Mouse (Mus musculus) embryonic facial prominence, embryonic 15.5 days (tissue): Measurements from ENCODE around the gene Klk1b26. TPM values are rescaled to one million over a fixed set of nuclear protein-coding genes. Genes with fewer than 3 reads are reported as not detected.
"Not testable (repeated sequence)": the region's sequence is repeated elsewhere in the genome, so short reads cannot be mapped to it uniquely, and the experiment has no call there.

Experiments used
- ATAC-seq: fragments of 200-750 bp; cut with Nextera tagmentation; 2 replicates; pipeline ENCODE4 v1.8.0; 2017; ENCODE audit warnings: low read depth, moderate TSS enrichment; ENCODE audit not compliant: insufficient number of reproducible peaks, low FRiP score, low TSS enrichment
- H3K27ac ChIP-seq: fragments of 300-500 bp; sonication (generic); replicated peaks from 2 replicates; pipeline ENCODE4 v1.5.1; 2015; ENCODE audit warnings: mild to moderate bottlenecking, inconsistent platforms
- H3K27me3 ChIP-seq: fragments of 300-500 bp; sonication (generic); 2 replicates; pipeline ENCODE4 v1.6.1; 2015; ENCODE audit warnings: inconsistent platforms
- H3K36me3 ChIP-seq: fragments of 300-500 bp; sonication (generic); 2 replicates; pipeline ENCODE4 v1.6.1; 2015; ENCODE audit warnings: mild to moderate bottlenecking, inconsistent platforms
- H3K4me1 ChIP-seq: fragments of 300-500 bp; sonication (generic); 2 replicates; pipeline ENCODE4 v1.6.1; 2015; ENCODE audit warnings: inconsistent platforms
- H3K4me2 ChIP-seq: fragments of 300-500 bp; sonication (generic); replicated peaks from 2 replicates; pipeline ENCODE4 v1.6.1; 2015; ENCODE audit warnings: mild to moderate bottlenecking, inconsistent platforms
- H3K4me3 ChIP-seq: fragments of 300-500 bp; sonication (generic); replicated peaks from 2 replicates; pipeline ENCODE4 v1.5.1; 2015; ENCODE audit warnings: mild to moderate bottlenecking, inconsistent platforms
- H3K9ac ChIP-seq: fragments of 300-500 bp; sonication (generic); 2 replicates; pipeline ENCODE4 v1.6.1; 2015; ENCODE audit warnings: inconsistent platforms
- H3K9me3 ChIP-seq: fragments of 300-500 bp; sonication (generic); replicated peaks from 2 replicates; pipeline ENCODE4 v1.6.1; 2016; ENCODE audit warnings: inconsistent platforms
- WGBS: fragments of 180-500 bp; shearing (Covaris S2); methylation state at CpG from one replicate; pipeline ENCODE4 v1.1.7; 2015; 5-methylcytosine and 5-hydroxymethylcytosine counted together
- polyA plus RNA-seq: library from polyadenylated mRNA; unstranded; fragments of >200 nt; fragmentation: Nextera tagmentation; extraction: Ambion mirVana; gene quantifications from 2 replicates; pipeline ENCODE4 v1.2.1, GENCODE M21; 2015

The Klk1b26 gene
- 0.27 and 0.39 TPM in 2 replicates for polyA plus RNA-seq

DNA sequence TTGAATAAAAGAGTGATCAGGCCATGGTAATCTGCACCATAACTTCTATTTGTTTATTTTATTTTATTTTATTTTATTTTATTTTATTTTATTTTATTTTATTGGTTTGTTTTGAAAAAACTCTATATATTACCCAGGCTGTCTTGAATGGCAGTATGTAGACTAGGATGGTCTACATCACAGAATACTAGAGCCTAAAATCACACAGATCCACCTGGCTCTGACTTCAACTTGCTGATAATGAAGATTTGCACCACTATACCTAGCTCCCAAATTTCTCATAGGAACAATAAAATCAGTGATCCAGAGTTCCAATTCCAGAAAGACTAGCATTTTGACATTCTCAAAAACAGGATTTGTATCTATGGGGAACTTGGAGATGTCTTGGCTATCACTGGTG is at the start of gene Klk1b26:
TSS of gene Klk1b26 (plus strand) at position 301 of the 400 bp plus-strand sequence.
- not testable (repeated sequence) for H3K9me3 ChIP-seq, H3K9ac ChIP-seq, H3K27ac ChIP-seq, H3K4me2 ChIP-seq, H3K4me3 ChIP-seq, H3K36me3 ChIP-seq, H3K4me1 ChIP-seq, H3K27me3 ChIP-seq, ATAC-seq

DNA sequence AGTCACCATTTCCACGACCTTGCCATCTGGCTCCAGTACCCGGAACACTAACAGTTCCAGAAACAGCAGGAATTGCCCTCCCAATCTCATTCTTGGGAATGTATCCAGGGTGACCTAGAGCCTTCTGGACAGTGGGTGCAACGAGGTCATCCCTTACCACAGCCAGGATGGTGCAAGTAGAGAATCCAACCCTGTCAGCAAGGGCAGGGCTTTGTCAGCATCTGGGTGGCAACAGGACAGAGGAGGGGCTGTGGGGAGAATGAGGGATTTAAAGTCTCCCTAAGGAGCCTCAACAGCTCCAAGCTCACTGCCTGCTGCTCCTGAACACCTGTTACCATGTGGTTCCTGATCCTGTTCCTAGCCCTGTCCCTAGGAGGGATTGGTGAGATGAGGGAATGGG is 45.5 kb upstream of the Klk1b26 start, which contains the start of gene Klk1b1:
TSS of gene Klk1b1 (plus strand) at position 301 of the 400 bp plus-strand sequence.
- no peaks in the 10 kb centered on the region for H3K36me3 ChIP-seq
- no peak within 1 kb of the TSS for H3K9ac ChIP-seq
- no peaks in the 10 kb centered on the region for H3K27me3 ChIP-seq
- no peak within 1 kb of the TSS for H3K4me2 ChIP-seq
- 66% methylated on average over 3 of the region's 3 CpGs for WGBS
- H3K27ac ChIP-seq = no peak within 1 kb of the TSS
- H3K4me1 ChIP-seq = no peaks in the 10 kb centered on the region
- H3K4me3 ChIP-seq = no peak within 1 kb of the TSS
- no peak for ATAC-seq
- H3K9me3 ChIP-seq = no peaks in the 10 kb centered on the region

DNA sequence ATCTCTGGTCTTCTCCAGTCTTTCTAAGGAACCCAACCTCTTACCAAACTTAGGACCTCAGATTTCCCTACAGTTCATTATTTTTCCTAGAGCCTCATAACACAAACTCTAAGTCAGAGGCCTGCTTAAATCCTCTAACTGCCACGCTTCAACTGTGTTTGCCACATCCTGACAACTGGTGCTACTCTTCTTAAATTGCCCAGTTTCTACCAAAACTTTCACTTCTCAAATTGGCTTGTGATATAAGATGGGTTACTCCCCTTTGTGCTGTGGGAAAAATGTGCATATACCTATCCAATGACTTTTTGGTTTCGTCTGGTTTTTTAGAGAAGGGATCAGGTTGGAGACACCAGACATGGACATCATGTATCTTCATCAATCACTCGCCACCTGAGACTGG is 44.9 kb upstream of the Klk1b26 start:
- Histone ChIP-seq H3K9ac (no peak overlapping the region), H3K27ac (no peak overlapping the region), H3K4me3 (no peak overlapping the region), H3K4me2 (no peak overlapping the region), H3K9me3 (no peaks in the 10 kb centered on the region), H3K4me1 (no peaks in the 10 kb centered on the region), H3K36me3 (no peaks in the 10 kb centered on the region), H3K27me3 (no peaks in the 10 kb centered on the region)
- 68% methylated on average over 3 of the region's 3 CpGs for WGBS
- ATAC-seq = no peak

DNA sequence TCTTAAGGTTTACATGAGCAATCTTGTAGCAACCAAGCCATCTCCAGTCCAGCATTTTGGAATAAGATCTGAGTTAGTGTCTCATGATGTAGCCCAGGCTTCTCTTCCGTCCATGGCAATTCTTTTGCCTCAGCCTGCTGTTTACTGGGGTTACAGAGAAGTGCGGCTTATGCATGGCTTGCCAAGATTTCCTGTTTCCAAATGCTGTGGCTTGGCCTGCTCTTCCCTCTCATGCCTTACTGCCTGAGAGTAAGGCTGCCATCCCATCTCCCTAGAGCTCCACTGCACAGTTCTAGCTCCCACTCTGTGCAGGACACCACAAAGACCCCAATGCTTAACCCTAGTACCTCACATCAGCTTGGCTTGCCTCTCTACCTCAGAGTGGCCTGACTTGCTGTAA is 44.4 kb upstream of the Klk1b26 start:
- Histone ChIP-seq H3K27me3 (no peaks in the 10 kb centered on the region), H3K9me3 (no peaks in the 10 kb centered on the region), H3K4me2 (no peak overlapping the region), H3K9ac (no peak overlapping the region), H3K4me3 (no peak overlapping the region), H3K36me3 (no peaks in the 10 kb centered on the region), H3K27ac (no peak overlapping the region), H3K4me1 (no peaks in the 10 kb centered on the region)
- no peak for ATAC-seq
- WGBS = 75% methylated on average over 2 of the region's 2 CpGs

DNA sequence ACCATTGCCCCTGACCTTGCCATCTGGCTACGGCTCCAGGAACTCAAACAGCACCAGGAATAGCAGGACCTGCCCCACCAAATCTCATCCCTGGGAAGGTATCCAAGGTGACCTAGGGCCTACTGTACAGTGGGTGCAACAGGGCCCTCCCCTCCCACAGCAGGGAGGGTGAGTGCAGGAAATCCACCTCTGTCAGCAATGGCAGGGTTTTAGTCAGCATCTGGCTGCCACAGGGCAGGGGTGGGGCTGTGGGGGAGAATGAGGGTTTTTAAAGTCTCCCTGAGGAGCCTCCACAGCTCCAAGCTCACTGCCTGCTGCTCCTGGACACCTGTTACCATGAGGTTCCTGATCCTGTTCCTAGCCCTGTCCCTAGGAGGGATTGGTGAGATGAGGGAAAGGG is 36.2 kb upstream of the Klk1b26 start, which contains the start of gene Klk1b9:
TSS of gene Klk1b9 (plus strand) at position 301 of the 400 bp plus-strand sequence.
- not testable (repeated sequence) for H3K27me3 ChIP-seq, H3K27ac ChIP-seq, ATAC-seq, H3K9me3 ChIP-seq, H3K4me2 ChIP-seq, H3K36me3 ChIP-seq, H3K9ac ChIP-seq, H3K4me3 ChIP-seq, H3K4me1 ChIP-seq
- WGBS = 72% methylated on average over 1 of the region's 1 CpGs

DNA sequence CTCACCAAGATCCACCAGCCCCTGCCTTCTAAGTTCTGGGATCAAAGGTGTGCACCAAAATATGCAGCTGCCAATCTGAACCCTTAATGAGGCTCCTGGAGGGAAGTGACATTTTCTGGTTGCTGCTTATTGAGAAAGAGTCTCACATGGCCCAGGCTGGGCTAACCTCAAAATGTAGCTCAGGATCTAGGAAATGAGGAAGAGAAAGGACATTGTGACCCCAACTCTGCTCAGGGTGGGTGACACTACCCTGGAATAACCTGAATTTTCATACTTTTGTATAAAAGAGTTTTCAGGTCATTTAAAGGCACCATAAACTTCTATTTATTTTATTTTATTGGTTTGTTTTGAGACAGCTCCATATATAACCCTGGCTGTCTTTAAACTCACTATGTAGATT is 26.3 kb upstream of the Klk1b26 start:
- H3K27me3 ChIP-seq = no peaks in the 10 kb centered on the region
- H3K9me3 ChIP-seq = no peaks in the 10 kb centered on the region
- no peaks in the 10 kb centered on the region for H3K36me3 ChIP-seq
- no peak for ATAC-seq
- no peak overlapping the region for H3K9ac ChIP-seq
- no peak overlapping the region for H3K4me3 ChIP-seq
- no peak overlapping the region for H3K4me2 ChIP-seq
- H3K27ac ChIP-seq = no peak overlapping the region
- no peaks in the 10 kb centered on the region for H3K4me1 ChIP-seq

DNA sequence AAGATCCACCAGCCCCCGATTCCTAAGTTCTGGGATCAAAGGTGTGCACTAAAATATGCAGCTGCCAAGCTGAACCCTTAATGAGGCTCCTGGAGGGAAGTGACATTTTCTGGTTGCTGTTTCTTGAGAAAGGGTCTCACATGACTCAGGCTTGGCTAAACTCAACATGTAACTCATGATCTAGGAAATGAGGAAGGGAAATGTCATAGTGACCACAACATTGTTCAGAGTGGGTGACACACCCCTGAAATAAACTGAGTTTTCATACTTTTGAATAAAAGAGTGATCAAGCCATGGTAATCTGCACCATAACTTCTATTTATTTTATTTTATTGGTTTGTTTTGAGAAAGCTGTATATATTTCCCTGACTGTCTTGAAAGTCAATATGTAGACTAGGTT is 17.1 kb upstream of the Klk1b26 start:
- 48% methylated on average over 1 of the region's 1 CpGs for WGBS
- H3K36me3 ChIP-seq, H3K4me2 ChIP-seq, H3K9me3 ChIP-seq, H3K9ac ChIP-seq, H3K4me1 ChIP-seq, ATAC-seq, H3K27me3 ChIP-seq, H3K4me3 ChIP-seq, H3K27ac ChIP-seq: not testable (repeated sequence)

DNA sequence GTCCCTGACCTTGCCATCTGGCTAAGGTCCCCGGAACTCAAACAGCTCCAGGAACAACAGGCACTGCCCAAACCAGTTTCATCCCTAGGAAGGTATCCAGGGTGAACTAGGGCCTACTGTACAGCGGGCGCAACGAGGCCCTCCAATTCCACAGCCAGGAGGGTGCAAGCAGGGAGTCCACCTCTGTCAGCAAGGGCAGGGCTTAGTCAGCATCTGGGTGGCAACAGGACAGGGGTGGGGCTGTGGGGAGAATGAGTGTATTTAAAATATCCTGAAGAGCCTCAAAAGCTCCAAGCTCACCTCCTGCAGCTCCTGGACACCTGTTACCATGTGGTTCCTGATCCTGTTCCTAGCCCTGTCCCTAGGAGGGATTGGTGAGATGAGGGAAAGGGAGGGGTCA is 16.4 kb upstream of the Klk1b26 start, which contains the start of gene Klk1b11:
TSS of gene Klk1b11 (plus strand) at position 301 of the 400 bp plus-strand sequence.
- H3K27me3 ChIP-seq, H3K4me3 ChIP-seq, H3K9ac ChIP-seq, H3K4me2 ChIP-seq, H3K36me3 ChIP-seq, H3K27ac ChIP-seq, H3K4me1 ChIP-seq, ATAC-seq, H3K9me3 ChIP-seq: not testable (repeated sequence)
- 76% methylated on average over 4 of the region's 4 CpGs for WGBS

DNA sequence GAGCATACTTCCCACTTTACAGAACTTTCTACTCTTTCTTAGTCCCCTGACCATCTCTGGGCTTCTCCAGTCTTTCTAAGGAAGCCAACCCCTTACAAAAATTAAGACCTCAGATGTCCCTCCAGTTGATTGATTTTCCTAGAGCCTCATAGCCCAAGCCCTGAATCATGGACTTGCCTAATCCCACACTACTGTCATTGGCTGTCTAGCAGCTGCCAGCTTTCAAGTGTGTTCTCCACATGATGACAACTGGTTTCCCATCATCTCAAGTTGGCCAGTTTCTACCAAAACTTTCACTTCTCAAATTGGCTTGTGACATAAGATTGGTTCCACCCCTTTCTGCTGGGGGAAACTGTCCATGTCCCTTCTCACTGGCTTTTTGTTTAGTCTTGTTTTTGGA is 7.1 kb upstream of the Klk1b26 start:
- Histone ChIP-seq H3K36me3 (no peaks in the 10 kb centered on the region), H3K9ac (no peak overlapping the region), H3K27me3 (no peaks in the 10 kb centered on the region), H3K4me1 (no peaks in the 10 kb centered on the region), H3K4me2 (no peak overlapping the region), H3K27ac (no peak overlapping the region), H3K9me3 (no peaks in the 10 kb centered on the region), H3K4me3 (no peak overlapping the region)
- no peak for ATAC-seq

DNA sequence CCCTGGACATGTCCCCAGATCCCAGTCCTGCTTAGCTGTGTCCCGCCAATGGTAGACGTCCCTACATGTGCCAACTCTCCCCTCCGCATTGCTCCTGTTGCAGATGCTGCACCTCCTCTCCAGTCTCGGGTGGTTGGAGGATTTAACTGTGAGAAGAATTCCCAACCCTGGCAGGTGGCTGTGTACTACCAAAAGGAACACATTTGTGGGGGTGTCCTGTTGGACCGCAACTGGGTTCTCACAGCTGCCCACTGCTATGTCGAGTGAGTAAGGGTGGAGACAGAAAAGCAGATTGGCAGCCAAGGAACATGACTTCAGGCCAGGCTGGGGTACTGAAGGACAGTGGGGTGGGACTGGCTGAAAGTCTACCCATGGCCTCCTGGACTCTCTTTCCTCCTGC is 2.7 kb downstream of the Klk1b26 start:
- H3K36me3 ChIP-seq, H3K4me2 ChIP-seq, ATAC-seq, H3K27ac ChIP-seq, H3K9me3 ChIP-seq, H3K27me3 ChIP-seq, H3K4me3 ChIP-seq, H3K4me1 ChIP-seq, H3K9ac ChIP-seq: not testable (repeated sequence)
- WGBS = 78% methylated on average over 6 of the region's 6 CpGs

DNA sequence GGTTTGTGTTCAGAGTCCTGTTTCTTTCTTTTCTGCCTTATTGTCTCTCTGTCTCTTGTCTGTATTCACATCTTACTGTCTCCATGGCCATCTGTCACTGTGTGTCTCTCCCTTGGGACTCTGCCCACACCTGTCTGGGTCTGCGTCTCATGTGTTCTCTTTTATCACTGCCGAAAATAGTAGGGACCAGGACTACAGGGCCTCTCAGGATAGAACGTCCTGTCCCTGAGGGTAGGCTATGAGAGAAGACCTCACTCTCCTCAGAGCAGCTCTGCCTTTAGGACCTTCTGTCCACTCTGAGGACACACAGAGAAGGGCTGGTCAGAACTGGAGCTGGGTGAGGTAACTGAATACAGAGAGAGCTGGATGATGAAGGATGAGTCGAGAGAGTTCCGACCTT is 3.1 kb downstream of the Klk1b26 start:
- Histone ChIP-seq H3K9ac (no peak overlapping the region), H3K4me1 (no peaks in the 10 kb centered on the region), H3K27me3 (no peaks in the 10 kb centered on the region), H3K4me2 (no peak overlapping the region), H3K36me3 (no peaks in the 10 kb centered on the region), H3K9me3 (no peaks in the 10 kb centered on the region), H3K4me3 (no peak overlapping the region), H3K27ac (no peak overlapping the region)
- ATAC-seq = no peak
- WGBS = 87% methylated on average over 5 of the region's 5 CpGs

DNA sequence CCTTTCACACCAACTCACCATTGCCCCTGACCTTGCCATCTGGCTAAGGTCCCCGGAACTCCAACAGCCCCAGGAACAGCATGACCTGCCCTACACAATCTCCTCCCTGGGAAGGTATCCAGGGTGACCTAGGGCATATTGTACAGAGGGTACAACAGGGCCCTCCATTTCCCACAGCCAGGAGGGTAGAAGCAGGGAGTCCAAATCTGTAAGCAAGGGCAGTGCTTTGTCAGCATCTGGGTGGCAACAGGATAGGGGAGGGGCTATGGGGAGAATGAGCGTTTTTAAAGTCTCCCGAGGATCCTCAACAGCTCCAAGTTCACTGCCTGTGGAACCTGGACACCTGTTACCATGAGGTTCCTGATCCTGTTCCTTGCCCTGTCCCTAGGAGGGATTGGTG is 40.0 kb downstream of the Klk1b26 start, which contains the start of gene Klk1b27:
TSS of gene Klk1b27 (plus strand) at position 301 of the 400 bp plus-strand sequence.
- not testable (repeated sequence) for H3K4me2 ChIP-seq, H3K27ac ChIP-seq, H3K4me3 ChIP-seq, H3K27me3 ChIP-seq, H3K4me1 ChIP-seq, H3K9me3 ChIP-seq, H3K36me3 ChIP-seq, H3K9ac ChIP-seq, ATAC-seq
- WGBS = 75% methylated on average over 3 of the region's 3 CpGs
